Mouse (Mus musculus): Measurements from ENCODE around the gene Serinc3.
"Not testable (repeated sequence)": the region's sequence is repeated elsewhere in the genome, so short reads cannot be mapped to it uniquely, and the experiment has no call there.

Serinc3 gene

GRCm38 (mm10) chr2:163662698-163663221 is 17.8 kb upstream of the Serinc3 start:
- DNase-seq (ENCODE audit: low spot score), result no peak

DNA sequence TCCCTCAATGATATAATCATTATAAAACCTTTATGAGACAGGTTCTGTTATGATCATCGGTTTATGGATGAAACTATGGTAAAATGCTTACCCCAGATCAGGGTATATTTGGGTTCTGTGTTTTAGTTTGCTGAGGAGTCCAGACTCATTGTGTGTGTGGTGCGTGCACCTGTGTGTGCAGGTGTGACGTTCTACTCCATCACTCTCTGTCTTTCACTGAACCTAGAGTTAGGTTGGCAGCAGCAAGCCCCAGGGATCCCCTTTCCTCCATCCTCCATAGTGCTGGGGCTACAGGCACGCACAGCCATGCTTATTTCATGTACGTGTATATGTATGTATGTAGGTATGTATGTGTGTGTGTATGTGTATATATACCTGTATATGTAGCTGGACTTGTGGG is 17.1 kb upstream of the Serinc3 start:
- no peak for DNase-seq (ENCODE audit: low spot score)

- no peak for DNase-seq (ENCODE audit: low spot score)
Observed at GRCm38 (mm10) chr2:163661371-163661850, 16.5 kb upstream of the Serinc3 start.

DNA sequence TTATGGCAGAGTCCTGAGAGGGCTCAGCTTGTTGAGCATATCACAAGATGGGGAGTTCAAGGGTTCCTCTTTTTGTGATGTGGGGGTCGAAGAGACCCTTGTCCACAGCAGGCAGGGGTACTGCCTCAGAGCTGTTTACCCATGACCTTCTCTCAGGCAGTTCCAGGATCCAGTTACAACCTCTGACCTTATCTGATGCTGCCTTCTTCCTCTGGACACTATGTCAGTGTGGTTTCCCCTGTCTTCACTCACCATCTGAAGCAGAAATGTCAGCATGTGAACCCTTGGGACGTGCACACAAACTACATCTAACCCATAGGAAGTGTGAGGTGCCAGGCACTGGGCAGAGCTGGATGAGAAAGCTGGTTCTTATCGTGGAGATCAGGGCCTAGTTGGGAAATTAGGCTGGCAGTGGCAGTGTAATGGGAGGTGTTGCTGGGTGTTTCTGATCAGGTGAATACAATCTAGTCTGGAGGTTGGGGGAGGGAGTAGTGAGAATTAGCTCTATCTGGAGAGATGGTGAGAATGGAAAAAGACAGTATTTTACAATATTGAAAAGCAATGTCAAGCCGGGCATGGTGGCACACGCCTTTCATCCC is 15.3 kb upstream of the Serinc3 start:
- DNase-seq (ENCODE audit: low spot score), result no peak

- DNase-seq (ENCODE audit: low spot score), result no peak
Observed at GRCm38 (mm10) chr2:163659431-163659830, 14.5 kb upstream of the Serinc3 start.

DNA sequence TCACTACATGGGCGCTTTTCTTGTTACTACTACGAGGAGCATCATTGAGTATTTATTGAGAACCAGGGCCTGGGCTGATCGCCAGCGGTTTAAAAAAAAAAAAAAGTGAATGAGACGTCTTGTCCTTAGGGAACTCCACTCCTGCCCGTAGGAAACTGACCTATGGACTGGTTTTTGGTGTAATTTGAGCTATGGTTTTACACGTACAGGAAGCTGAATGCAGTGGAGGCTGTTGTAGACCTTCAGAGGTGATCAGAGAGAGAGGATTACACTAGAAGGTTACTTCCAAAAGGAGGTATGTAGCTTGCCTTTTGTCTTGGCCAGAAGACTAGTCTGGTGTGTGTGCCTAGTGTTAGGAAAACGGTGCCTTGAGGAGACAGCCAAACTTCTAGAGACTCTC is 14.0 kb upstream of the Serinc3 start:
- no peak for DNase-seq (ENCODE audit: low spot score)

- DNase-seq (ENCODE audit: low spot score), result no peak
Observed at GRCm38 (mm10) chr2:163657975-163658886, 13.3 kb upstream of the Serinc3 start, which contains the start of gene Pkig. Gene Pkig, plus strand, starts transcription at chr2:163658386.

DNA sequence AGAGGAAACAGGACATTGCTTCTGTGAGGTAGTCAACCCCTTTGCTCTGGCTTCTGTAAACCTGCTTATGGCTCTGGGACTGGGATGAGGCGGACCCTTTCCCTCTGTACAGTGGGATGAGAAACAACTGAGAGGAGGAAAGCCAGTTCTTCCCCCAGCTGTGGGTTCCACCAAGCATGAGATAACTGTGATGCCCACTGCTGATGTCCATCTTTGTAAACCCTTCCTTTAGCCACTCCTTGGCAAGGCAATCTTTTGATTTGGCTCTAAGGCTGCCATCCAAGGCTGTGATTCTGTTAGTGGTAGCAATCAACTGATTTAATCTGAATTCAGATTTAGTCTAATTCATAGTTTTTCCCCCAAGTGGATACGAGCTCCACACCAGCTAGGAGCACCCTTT is 12.6 kb upstream of the Serinc3 start:
- DNase-seq (ENCODE audit: low spot score), result no peak

GRCm38 (mm10) chr2:163655699-163656098 is 10.8 kb upstream of the Serinc3 start:
- not testable (repeated sequence) for DNase-seq (ENCODE audit: low spot score)

DNA sequence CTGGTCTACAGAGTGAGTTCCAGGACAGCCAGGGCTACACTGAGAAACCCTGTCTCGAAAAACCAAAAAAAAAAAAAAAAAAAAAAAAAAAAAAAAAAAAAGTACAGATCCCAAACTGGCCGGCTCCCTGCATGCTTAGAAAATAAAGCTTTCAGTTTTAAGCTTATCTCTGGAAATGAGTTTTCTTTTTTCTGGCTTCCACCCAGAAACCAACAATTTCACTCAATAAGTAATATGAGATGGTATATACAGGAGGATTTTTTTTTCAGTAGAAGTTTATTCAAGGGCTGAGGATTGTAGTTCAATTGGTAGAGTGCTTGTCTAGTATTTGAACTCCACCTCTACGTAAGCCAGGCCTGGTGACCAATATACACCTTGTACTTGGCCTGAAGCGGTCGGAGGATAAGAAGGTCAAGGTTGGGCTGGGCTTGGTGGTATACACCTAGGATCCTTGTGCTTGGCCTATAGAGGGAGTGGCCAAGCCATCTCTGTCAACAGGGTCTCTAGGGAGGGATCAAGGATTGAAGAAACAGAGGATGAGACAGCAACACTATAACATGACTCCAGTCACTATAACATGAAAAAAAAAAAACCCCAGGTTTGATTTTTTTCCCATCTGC is 1.6 kb upstream of the Serinc3 start:
- no peak for DNase-seq (ENCODE audit: low spot score)

GRCm38 (mm10) chr2:163645700-163646460 is 949 bp upstream of the Serinc3 start:
- DNase-seq (ENCODE audit: low spot score), result no peak

- DNase-seq (ENCODE audit: low spot score), result no peak
Observed at GRCm38 (mm10) chr2:163644047-163644446, 884 bp downstream of the Serinc3 start.

DNA sequence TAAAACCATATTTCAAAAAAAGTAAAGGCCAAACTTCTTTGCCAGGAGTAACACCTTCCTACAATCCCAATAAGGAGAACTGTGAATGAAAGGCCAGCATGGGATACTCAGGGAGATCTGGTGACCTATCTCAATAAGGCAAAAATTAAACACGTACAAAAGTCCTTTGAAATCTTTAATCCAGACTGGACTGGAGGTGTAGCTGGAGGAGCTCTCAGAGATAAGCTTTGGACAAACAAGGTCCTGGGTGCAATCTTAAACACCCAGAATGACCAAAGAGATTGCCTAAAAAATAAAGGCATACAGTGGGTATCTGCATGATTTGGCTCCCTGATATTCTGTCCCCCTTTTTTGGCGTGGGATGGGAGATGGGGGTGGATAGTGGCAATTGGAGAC is 1.4 kb downstream of the Serinc3 start:
- no peak for DNase-seq (ENCODE audit: low spot score)

DNA sequence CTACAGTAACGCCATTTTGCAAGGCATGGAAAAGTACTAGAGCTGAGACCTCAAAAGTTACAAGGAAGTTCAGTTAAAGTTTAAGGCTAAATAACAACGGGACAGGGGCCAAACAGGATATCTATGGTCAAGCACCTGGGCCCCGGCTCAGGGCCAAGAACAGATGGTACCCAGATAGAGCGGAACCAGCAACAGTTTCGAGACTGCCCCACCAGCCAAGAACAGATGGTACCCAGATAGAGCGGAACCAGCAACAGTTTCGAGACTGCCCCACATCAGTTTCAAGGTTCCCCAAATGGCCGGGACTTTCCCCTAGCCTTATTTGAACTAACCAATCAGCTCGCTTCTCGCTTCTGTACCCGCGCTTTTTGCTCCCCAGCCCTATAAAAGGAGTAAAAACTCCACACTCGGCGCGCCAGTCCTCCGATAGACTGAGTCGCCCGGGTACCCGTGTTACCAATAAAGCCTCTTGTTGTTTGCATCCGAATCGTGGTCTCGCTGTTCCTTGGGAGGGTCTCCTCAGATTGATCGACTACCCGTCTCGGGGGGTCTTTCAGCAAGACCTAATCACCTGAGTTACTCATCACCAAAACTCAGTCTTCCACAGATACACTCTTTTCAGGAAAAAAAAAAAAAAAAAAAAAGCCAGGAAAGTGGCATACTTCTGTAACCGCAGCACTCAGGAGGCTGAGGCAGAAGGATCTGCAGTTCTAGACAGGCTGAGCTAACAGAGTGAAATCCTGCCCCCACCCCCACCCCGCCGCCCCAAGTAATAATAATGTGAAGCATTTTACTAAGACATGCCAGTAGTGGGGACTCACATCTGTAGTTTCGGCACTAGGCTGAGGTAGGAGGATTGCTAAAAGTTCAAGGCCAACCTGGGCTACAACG is 2.0 kb downstream of the Serinc3 start:
- no peak for DNase-seq (ENCODE audit: low spot score)

DNA sequence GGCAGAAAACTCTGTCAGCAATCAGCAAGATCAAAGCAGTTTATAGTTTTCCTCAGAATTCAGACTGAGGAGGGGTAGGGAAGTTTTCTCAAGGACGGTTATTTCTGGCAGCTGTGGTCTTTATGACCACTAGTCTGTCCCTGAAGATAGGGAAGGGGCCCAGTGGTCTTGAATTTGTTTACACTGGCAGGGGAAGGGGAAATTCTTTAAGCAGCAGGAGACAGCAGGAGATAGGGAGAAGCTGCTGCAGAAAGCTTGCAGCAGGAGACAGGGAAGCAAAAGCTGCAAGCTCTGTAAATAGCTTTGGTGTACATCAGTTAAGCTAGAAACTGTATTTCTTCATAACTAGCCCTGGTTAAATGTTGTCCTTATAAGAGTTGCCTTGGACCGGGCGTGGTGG is 3.2 kb downstream of the Serinc3 start:
- DNase-seq (ENCODE audit: low spot score), result no peak

DNA sequence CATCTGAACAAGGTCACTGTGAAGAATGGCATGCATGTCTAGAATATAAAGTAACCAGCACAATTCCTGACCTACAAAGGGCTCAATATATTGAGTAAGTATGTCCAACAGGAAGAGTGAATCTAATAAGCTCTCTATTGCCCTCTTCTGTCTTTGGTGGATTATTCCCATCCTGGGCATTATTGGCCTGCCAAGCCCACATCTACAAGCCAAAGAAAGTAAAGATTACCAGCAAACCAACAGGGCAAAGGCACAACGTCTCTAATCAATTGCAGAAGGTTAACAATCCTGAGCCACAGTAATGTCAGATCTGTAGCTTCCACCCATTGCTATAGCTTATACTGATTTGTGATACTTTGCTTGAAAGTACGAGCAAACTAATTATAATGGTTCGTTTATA is 4.4 kb downstream of the Serinc3 start:
- DNase-seq (ENCODE audit: low spot score), result no peak

DNA sequence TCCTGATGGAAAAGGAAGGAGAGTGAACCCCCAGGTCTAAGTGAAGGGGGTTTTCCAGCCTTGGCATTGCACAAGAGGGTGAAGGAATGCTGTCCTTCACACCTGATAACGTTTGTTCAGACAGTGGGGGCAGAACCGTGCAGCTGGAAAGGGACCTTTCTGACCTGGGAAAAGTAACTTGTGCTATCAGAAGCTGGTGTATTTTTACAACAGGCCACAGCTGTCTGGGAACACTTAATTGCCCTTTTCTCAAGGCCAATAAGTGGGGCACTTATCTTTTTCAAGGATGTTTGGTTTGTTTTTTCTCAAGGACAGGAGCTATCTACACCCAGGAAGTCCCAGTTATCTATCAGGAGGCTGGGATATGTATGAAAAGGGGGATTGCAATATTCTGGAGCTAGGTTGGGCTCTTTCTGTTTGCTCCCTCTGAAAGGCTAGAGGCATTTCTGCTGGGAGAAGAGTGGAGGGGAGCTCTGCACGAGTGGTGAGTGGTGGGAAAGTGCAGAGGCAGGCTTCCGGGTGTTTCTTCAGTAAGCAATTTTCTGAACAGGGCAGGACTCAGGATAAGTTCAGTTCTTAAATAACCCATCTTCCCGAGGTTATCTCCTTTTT is 7.2 kb downstream of the Serinc3 start:
- no peak for DNase-seq (ENCODE audit: low spot score)

DNA sequence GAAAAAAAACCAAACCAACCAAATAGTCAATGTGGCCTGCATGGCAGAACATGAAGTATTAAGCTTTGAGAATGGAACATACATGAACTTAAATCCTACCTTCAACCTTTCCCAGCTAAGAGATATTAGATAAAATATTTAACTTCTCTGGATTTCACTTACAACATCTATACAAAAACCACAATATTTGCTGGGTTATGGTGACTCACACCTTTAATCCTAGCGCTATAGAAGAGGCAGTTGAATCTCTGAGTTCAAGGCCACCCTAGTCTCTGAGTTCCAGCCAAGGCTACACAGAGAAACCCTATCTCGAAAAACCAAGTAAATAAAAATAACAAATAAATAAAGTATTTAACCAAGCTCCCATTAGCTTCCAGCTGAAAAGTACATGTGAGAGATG is 8.9 kb downstream of the Serinc3 start:
- no peak for DNase-seq (ENCODE audit: low spot score)

- no peak for DNase-seq (ENCODE audit: low spot score)
Observed at GRCm38 (mm10) chr2:163634211-163634610, 10.7 kb downstream of the Serinc3 start.

DNA sequence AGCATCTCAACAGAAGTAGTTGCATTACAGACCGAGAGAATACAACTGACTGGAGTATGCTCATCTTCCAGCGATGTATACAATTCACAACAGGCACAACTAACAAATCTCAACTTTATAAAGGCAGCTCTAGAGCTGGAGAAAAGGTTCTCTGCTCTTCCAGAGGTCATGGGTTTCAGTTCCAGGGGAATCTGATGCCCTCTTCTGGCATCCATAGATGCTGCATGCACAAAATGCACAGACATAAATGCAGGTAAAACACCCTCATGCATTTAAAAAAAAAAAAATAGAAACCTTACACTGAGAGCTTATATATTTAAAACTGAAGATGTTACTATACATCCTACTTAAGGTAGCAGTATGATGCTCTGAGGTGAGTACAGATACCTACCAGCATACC is 13.2 kb downstream of the Serinc3 start:
- no peak for DNase-seq (ENCODE audit: low spot score)

Measured in layer of hippocampus, adult 9-10 months (tissue).